ENCODE assay signal across 8 mouse cellular contexts in genomic region chr19:8569453-8569863, GRCm38 (mm10). TPM values are rescaled to one million over a fixed set of nuclear protein-coding genes. Genes with fewer than 3 reads are reported as not detected.
A peak's percentile ranks its signal among the peaks of the same experiment; 100 is the strongest.
DNase-seq lines count a peak whose midpoint lies in the region; ATAC-seq and TF ChIP-seq lines count a peak whose summit lies in the region.

No protein-coding gene starts in this region.

- peak overlapping the region; percentile 71 for H3K4me2 ChIP-seq in heart, embryonic 13.5 days
- H3K4me2 ChIP-seq in midbrain, embryonic 11.5 days = peak overlapping the region; percentile 40

- WGBS in heart, embryonic 13.5 days = 4% methylated on average over 14 of the region's 14 CpGs
- WGBS in midbrain, embryonic 11.5 days = 5% methylated on average over 14 of the region's 14 CpGs

- H3K9me3 ChIP-seq in heart, embryonic 13.5 days = no peaks in the 10 kb centered on the region
- no peaks in the 10 kb centered on the region for H3K9me3 ChIP-seq in midbrain, embryonic 11.5 days (ENCODE audit: control insufficient read depth, low read length)

- DNase-seq in layer of hippocampus, adult 18-20 months (ENCODE audit: low spot score in 2 of 2) = peak; percentile 51 to 63
- no peak for DNase-seq in layer of hippocampus, adult 9-10 months (ENCODE audit: low spot score)
- DNase-seq in brain, embryonic 14.5 days (ENCODE audit: low read depth) = peak; percentile 43
- peak; percentile 36 to 66 for DNase-seq in kidney, postnatal 36 days
- peak; percentile 93 for DNase-seq in midbrain, embryonic 11.5 days (ENCODE audit: low spot score, missing footprints)
- DNase-seq in thymus, postnatal 25 days = peak; percentile 53
- no peak for DNase-seq in c-Kit-positive CD71-positive TER-119-positive erythroid progenitor cells, embryonic 14.5 days (ENCODE audit: low spot score)

- peaks cover 24% of the 10 kb centered on the region for H3K4me1 ChIP-seq in heart, embryonic 13.5 days
- peaks cover 7% of the 10 kb centered on the region for H3K4me1 ChIP-seq in midbrain, embryonic 11.5 days (ENCODE audit: control insufficient read depth, insufficient read depth, low read length)

- TF ChIP-seq POLR2A in brain, embryonic 14.5 days (IDR thresholded peaks at IDR 0.05; ENCODE audit: borderline replicate concordance, extremely low read depth, insufficient read depth, insufficient read length, poor library complexity, severe bottlenecking) = no peak

- H3K27ac ChIP-seq in heart, embryonic 13.5 days (replicated peaks) = no peak overlapping the region
- H3K27ac ChIP-seq in midbrain, embryonic 11.5 days (ENCODE audit: low read depth, low read length) = no peak overlapping the region

- peak overlapping the region; percentile 41 for H3K4me3 ChIP-seq in heart, embryonic 13.5 days
- no peak overlapping the region; the same call in 1 of the 2 replicates for H3K4me3 ChIP-seq in midbrain, embryonic 11.5 days (ENCODE audit: low read depth, low read length)

- H3K9ac ChIP-seq in heart, embryonic 13.5 days = peak overlapping the region; percentile 75
- peak overlapping the region; percentile 42; the same call in 1 of the 2 replicates for H3K9ac ChIP-seq in midbrain, embryonic 11.5 days (ENCODE audit: low read length)

- no peaks in the 10 kb centered on the region for H3K27me3 ChIP-seq in heart, embryonic 13.5 days (replicated peaks)
- no peaks in the 10 kb centered on the region for H3K27me3 ChIP-seq in midbrain, embryonic 11.5 days (ENCODE audit: control insufficient read depth, insufficient read depth, low read length)

- peak; percentile 56; the same call in 1 of the 2 replicates for TF ChIP-seq CTCF in brain, embryonic 14.5 days (IDR thresholded peaks at IDR 0.05; ENCODE audit: borderline replicate concordance, extremely low read depth, insufficient read depth, insufficient read length)

- H3K36me3 ChIP-seq in heart, embryonic 13.5 days = no peaks in the 10 kb centered on the region
- H3K36me3 ChIP-seq in midbrain, embryonic 11.5 days (ENCODE audit: control insufficient read depth, insufficient read depth, low read length) = no peaks in the 10 kb centered on the region

- no peak for ATAC-seq in heart, embryonic 13.5 days (ENCODE audit: extremely low read depth, insufficient number of reproducible peaks, low FRiP score, low TSS enrichment)
- peak; percentile 25; the same call in 1 of the 2 replicates for ATAC-seq in midbrain, embryonic 11.5 days (ENCODE audit: low FRiP score)

RNA-seq across cellular contexts. Expression of gene Slc22a8, which starts 21.6 kb away (rescaled TPM):
- 1 to 10 TPM; 6.3 to 6.9 TPM for total RNA-seq in layer of hippocampus, adult 18-20 months (2021)
- 6.7 and 8.0 TPM in 2 replicates for polyA plus RNA-seq in brain, embryonic 14.5 days (2012; rRNA removed)
- 0.04 and 0.06 TPM in 2 replicates for polyA plus RNA-seq in heart, embryonic 13.5 days (2015; fragmentation: Nextera tagmentation; extraction: Ambion mirVana)
- polyA plus RNA-seq in midbrain, embryonic 11.5 days (2014; fragmentation: Nextera tagmentation; extraction: Ambion mirVana) = 0.28 and 0.33 TPM in 2 replicates

RNA-seq across cellular contexts. Expression of gene Slc22a6, which starts 48.4 kb away (rescaled TPM):
- total RNA-seq in layer of hippocampus, adult 18-20 months (2021) = 1 to 10 TPM; 1.6 to 2.1 TPM
- polyA plus RNA-seq in brain, embryonic 14.5 days (2012; rRNA removed) = 12.2 and 13.2 TPM in 2 replicates
- not detected in 2 replicates for polyA plus RNA-seq in heart, embryonic 13.5 days (2015; fragmentation: Nextera tagmentation; extraction: Ambion mirVana)
- polyA plus RNA-seq in midbrain, embryonic 11.5 days (2014; fragmentation: Nextera tagmentation; extraction: Ambion mirVana) = 0.42 and 0.51 TPM in 2 replicates

Comparison
In these comparisons a context has a peak if more than half of its experiments do, and no peak if none do; other contexts are left out.
1. DNase-seq: peak in layer of hippocampus, adult 18-20 months (2 of 2), brain, embryonic 14.5 days (single experiment), kidney, postnatal 36 days (2 of 2), midbrain, embryonic 11.5 days (single experiment) and thymus, postnatal 25 days (single experiment); none in layer of hippocampus, adult 9-10 months (single experiment) and c-Kit-positive CD71-positive TER-119-positive erythroid progenitor cells, embryonic 14.5 days (single experiment).